Comparison of ENCODE assay signal across 11 mouse cellular contexts in the genomic region with DNA sequence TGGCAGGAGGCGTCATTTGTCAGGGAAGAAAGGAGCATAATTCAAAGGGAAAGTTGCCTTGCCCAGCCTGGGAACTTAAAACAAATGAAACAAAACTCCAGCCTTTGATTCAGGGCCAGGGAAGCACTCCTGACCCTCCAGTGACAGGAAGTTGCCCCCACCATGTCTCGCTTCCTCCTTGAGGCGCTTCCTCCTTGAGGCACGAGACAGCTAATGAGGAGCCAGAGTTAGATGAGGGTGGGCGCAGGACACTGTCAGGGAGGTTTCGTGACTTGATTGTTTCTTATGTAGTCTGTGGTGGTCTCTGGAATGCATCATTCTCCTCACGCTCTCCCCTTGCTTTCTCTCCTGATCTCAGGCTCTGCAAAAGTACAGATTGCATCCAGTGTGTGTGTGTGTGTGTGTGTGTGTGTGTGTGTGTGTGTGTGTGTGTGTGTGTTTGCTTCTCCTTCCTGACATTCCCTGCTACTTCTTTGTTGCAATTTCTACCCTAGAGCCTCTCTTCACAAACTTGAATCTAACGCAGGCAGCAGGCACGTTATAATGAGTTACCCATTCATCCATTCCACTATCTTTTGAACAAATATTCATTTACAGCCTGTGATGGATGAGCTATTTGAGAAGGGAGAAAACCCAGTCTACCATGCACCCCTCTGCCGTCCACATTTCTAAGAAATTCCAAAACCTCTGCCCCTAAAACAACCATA. TPM values are rescaled to one million over a fixed set of nuclear protein-coding genes. Genes with fewer than 3 reads are reported as not detected.
DNase-seq lines count a peak whose midpoint lies in the region; ATAC-seq and TF ChIP-seq lines count a peak whose summit lies in the region.
"Had no signal": no experiment of that assay in that cellular context is flagged by ENCODE, and none has a peak within 500 bp of the region (broad histone marks: within the 10 kb centered on the region; RNA-seq: fewer than 3 reads in every experiment).

No protein-coding gene starts in this region.

- no peak for ATAC-seq in heart, embryonic 14.5 days (ENCODE audit: insufficient number of reproducible peaks, insufficient read depth, low FRiP score, low read depth)
- ATAC-seq in hindbrain, embryonic 11.5 days (ENCODE audit: low FRiP score): peak; percentile 51

- 0 out of 2 replicates have a peak overlapping the region, but pooled peaks have one; percentile 25 for H3K4me2 ChIP-seq in heart, embryonic 14.5 days (ENCODE audit: low read length)
- peak overlapping the region; percentile 15; the same call in 1 of the 2 replicates for H3K4me2 ChIP-seq in hindbrain, embryonic 11.5 days (replicated peaks; ENCODE audit: low read depth, low read length)
- H3K4me2 ChIP-seq: neural tube, embryonic 12.5 days had no signal

- H3K36me3 ChIP-seq in heart, embryonic 14.5 days (ENCODE audit: control insufficient read depth, insufficient read depth, low read length): no peaks in the 10 kb centered on the region
- H3K36me3 ChIP-seq in hindbrain, embryonic 11.5 days (ENCODE audit: control insufficient read depth, insufficient read depth, low read length): no peaks in the 10 kb centered on the region
- H3K36me3 ChIP-seq in megakaryocyte, embryonic 14.5 days (replicated peaks; ENCODE audit: low read length): no peaks in the 10 kb centered on the region
- H3K36me3 ChIP-seq: limb, embryonic 10.5 days; neural tube, embryonic 12.5 days had no signal

- intact Hi-C loops in heart, postnatal 14 days (cut with DNase I): no loop called here
- intact Hi-C loops in left cerebral cortex, adult 2 months (cut with DNase I): no loop called here

- H3K4me3 ChIP-seq in heart, embryonic 14.5 days (ENCODE audit: control insufficient read depth in 1 of 2, insufficient read depth in 1 of 2, low read depth in 1 of 2, low read length in 2 of 2): no peak overlapping the region
- no peak overlapping the region for H3K4me3 ChIP-seq in hindbrain, embryonic 11.5 days (ENCODE audit: low read depth, low read length)
- peak overlapping the region; percentile 70 for H3K4me3 ChIP-seq in megakaryocyte, embryonic 14.5 days (replicated peaks)
- no peak overlapping the region for H3K4me3 ChIP-seq in left cerebral cortex, adult 2 months
- H3K4me3 ChIP-seq: limb, embryonic 10.5 days; neural tube, embryonic 12.5 days had no signal

- no peak overlapping the region for H3K9ac ChIP-seq in heart, embryonic 14.5 days (ENCODE audit: low read length)
- H3K9ac ChIP-seq in hindbrain, embryonic 11.5 days (ENCODE audit: low read depth, low read length): no peak overlapping the region
- H3K9ac ChIP-seq: neural tube, embryonic 12.5 days had no signal

- DNase-seq in heart, postnatal 14 days: no peak
- peak; percentile 27 for DNase-seq in embryo, embryonic 10 days (ENCODE audit: low spot score)
- peak; percentile 29 for DNase-seq in hindbrain, embryonic 11.5 days (ENCODE audit: low spot score)
- no peak for DNase-seq in thymus, postnatal 10 days (ENCODE audit: low spot score in 2 of 2)
- DNase-seq in left cerebral cortex, adult 2 months (ENCODE audit: extremely low spot score in 1 of 2, low spot score in 2 of 2): no peak
- DNase-seq in urinary bladder, postnatal 4 days (ENCODE audit: low spot score in 2 of 2): no peak
- DNase-seq: thymus, postnatal 4 days had no signal

- 60% methylated on average over 10 of the region's 10 CpGs for WGBS in heart, embryonic 14.5 days
- 37% methylated on average over 10 of the region's 10 CpGs for WGBS in hindbrain, embryonic 11.5 days

- 0 out of 4 replicates have a peak, but pooled peaks cover 0 to 2% of the 10 kb centered on the region in 2 experiments for H3K4me1 ChIP-seq in heart, embryonic 14.5 days (ENCODE audit: control insufficient read depth in 2 of 2, insufficient read depth in 2 of 2, low read length in 2 of 2)
- H3K4me1 ChIP-seq in hindbrain, embryonic 11.5 days (replicated peaks; ENCODE audit: control insufficient read depth, insufficient read depth, low read length): no peaks in the 10 kb centered on the region
- H3K4me1 ChIP-seq in megakaryocyte, embryonic 14.5 days: peaks cover 8% of the 10 kb centered on the region
- H3K4me1 ChIP-seq: neural tube, embryonic 12.5 days had no signal

- no peak overlapping the region for H3K27ac ChIP-seq in heart, embryonic 14.5 days (replicated peaks in 1 of 2; ENCODE audit: control insufficient read depth in 1 of 2, insufficient read depth in 1 of 2, low read depth in 2 of 2, low read length in 2 of 2)
- H3K27ac ChIP-seq in hindbrain, embryonic 11.5 days (ENCODE audit: low read depth, low read length): peak overlapping the region; percentile 47
- H3K27ac ChIP-seq in left cerebral cortex, adult 2 months: no peak overlapping the region
- H3K27ac ChIP-seq: limb, embryonic 10.5 days; neural tube, embryonic 12.5 days had no signal

- TF ChIP-seq CTCF in left cerebral cortex, adult 2 months (IDR thresholded peaks at IDR 0.05): no peak

- no peaks in the 10 kb centered on the region for H3K9me3 ChIP-seq in heart, embryonic 14.5 days (ENCODE audit: control insufficient read depth, low read length)
- H3K9me3 ChIP-seq in hindbrain, embryonic 11.5 days (ENCODE audit: control insufficient read depth, low read length): no peaks in the 10 kb centered on the region
- H3K9me3 ChIP-seq in megakaryocyte, embryonic 14.5 days: no peaks in the 10 kb centered on the region
- H3K9me3 ChIP-seq: limb, embryonic 10.5 days; neural tube, embryonic 12.5 days had no signal

- H3K27me3 ChIP-seq in heart, embryonic 14.5 days (ENCODE audit: control insufficient read depth, insufficient read depth, low read length): no peaks in the 10 kb centered on the region
- H3K27me3 ChIP-seq in hindbrain, embryonic 11.5 days (ENCODE audit: control insufficient read depth, insufficient read depth, low read length): no peaks in the 10 kb centered on the region
- peaks cover 2% of the 10 kb centered on the region for H3K27me3 ChIP-seq in megakaryocyte, embryonic 14.5 days (replicated peaks)
- H3K27me3 ChIP-seq: neural tube, embryonic 12.5 days had no signal

RNA-seq across cellular contexts. Expression of a gene that starts 33.6 kb away (rescaled TPM):
- 23.9 and 27.0 TPM in 2 replicates for polyA plus RNA-seq in heart, embryonic 14.5 days (2014; fragmentation: Nextera tagmentation; extraction: Ambion mirVana)
- 10 to 100 TPM; 25.8 to 28.4 TPM for total RNA-seq in heart, postnatal 14 days (2021)
- 37.1 and 38.7 TPM in 2 replicates for polyA plus RNA-seq in hindbrain, embryonic 11.5 days (2014; fragmentation: Nextera tagmentation; extraction: Ambion mirVana)
- polyA plus RNA-seq in megakaryocyte, embryonic 14.5 days (2012; ENCODE audit: insufficient read depth, low replicate concordance): 1.6 and 14.4 TPM in 2 replicates
- 10 to 100 TPM; 42.6 to 42.9 TPM for total RNA-seq in left cerebral cortex, adult 2 months (2021)

RNA-seq across cellular contexts. Expression of a gene that starts 44.7 kb away (rescaled TPM):
- 73.8 and 79.9 TPM in 2 replicates for polyA plus RNA-seq in heart, embryonic 14.5 days (2014; fragmentation: Nextera tagmentation; extraction: Ambion mirVana)
- 100 to 1,000 TPM; 110 to 119 TPM for total RNA-seq in heart, postnatal 14 days (2021)
- polyA plus RNA-seq in hindbrain, embryonic 11.5 days (2014; fragmentation: Nextera tagmentation; extraction: Ambion mirVana): 77.4 and 90.1 TPM in 2 replicates
- 10.1 TPM in 1 of 2 replicates, not detected in the other for polyA plus RNA-seq in megakaryocyte, embryonic 14.5 days (2012; ENCODE audit: insufficient read depth, low replicate concordance)
- total RNA-seq in left cerebral cortex, adult 2 months (2021): 100 to 1,000 TPM; 134 to 149 TPM

Comparison
In these comparisons a context has a peak if more than half of its experiments do, and no peak if none do; other contexts are left out.
1. DNase-seq: peak in embryo, embryonic 10 days (single experiment) and hindbrain, embryonic 11.5 days (single experiment); none in heart, postnatal 14 days (0 of 2), thymus, postnatal 10 days (0 of 2), left cerebral cortex, adult 2 months (0 of 2) and urinary bladder, postnatal 4 days (0 of 2).